Mouse (Mus musculus) hindbrain, embryonic 11.5 days (tissue): Measurements from ENCODE around the gene Tmem51. TPM values are rescaled to one million over a fixed set of nuclear protein-coding genes. Genes with fewer than 3 reads are reported as not detected.
"Not testable (repeated sequence)": the region's sequence is repeated elsewhere in the genome, so short reads cannot be mapped to it uniquely, and the experiment has no call there.

Experiments
- ATAC-seq: fragments of 200-750 bp; cut with Nextera tagmentation; 2 replicates; pipeline ENCODE4 v1.8.0; 2017; ENCODE audit warnings: mild to moderate bottlenecking, moderate TSS enrichment, moderate library complexity; ENCODE audit not compliant: low FRiP score
- DNase-seq: peaks from one replicate; pipeline ENCODE4 v3.0.0-alpha.2; 2015; ENCODE audit warnings: low spot score
- H3K27ac ChIP-seq: fragments of 300-500 bp; sonication (generic); 2 replicates; pipeline ENCODE4 v1.5.1; 2014; ENCODE audit warnings: mild to moderate bottlenecking, low read depth, low read length
- H3K27me3 ChIP-seq: fragments of 300-500 bp; sonication (generic); 2 replicates; pipeline ENCODE4 v1.6.1; 2014; ENCODE audit warnings: mild to moderate bottlenecking, low read length, moderate library complexity, mixed read lengths; ENCODE audit not compliant: control insufficient read depth, insufficient read depth
- H3K36me3 ChIP-seq: fragments of 300-500 bp; sonication (generic); 2 replicates; pipeline ENCODE4 v1.6.1; 2014; ENCODE audit warnings: mild to moderate bottlenecking, low read length, moderate library complexity, mixed read lengths; ENCODE audit not compliant: control insufficient read depth, insufficient read depth
- H3K4me1 ChIP-seq: fragments of 300-500 bp; sonication (generic); replicated peaks from 2 replicates; pipeline ENCODE4 v1.6.1; 2014; ENCODE audit warnings: low read length, mixed read lengths; ENCODE audit not compliant: control insufficient read depth, insufficient read depth
- H3K4me2 ChIP-seq: fragments of 300-500 bp; sonication (generic); replicated peaks from 2 replicates; pipeline ENCODE4 v1.6.1; 2014; ENCODE audit warnings: mild to moderate bottlenecking, low read depth, low read length
- H3K4me3 ChIP-seq: fragments of 300-500 bp; sonication (generic); 2 replicates; pipeline ENCODE4 v1.5.1; 2014; ENCODE audit warnings: low read depth, low read length
- H3K9ac ChIP-seq: fragments of 300-500 bp; sonication (generic); 2 replicates; pipeline ENCODE4 v1.6.1; 2014; ENCODE audit warnings: low read depth, low read length
- H3K9me3 ChIP-seq: fragments of 300-500 bp; sonication (generic); 2 replicates; pipeline ENCODE4 v1.6.1; 2016; ENCODE audit warnings: low read length; ENCODE audit not compliant: control insufficient read depth
- WGBS: fragments of 180-500 bp; shearing (Covaris S2); extraction: QIAGEN DNeasy Blood & Tissue Kit; methylation state at CpG from one replicate; pipeline ENCODE4 v1.1.7; 2014; 5-methylcytosine and 5-hydroxymethylcytosine counted together
- polyA plus RNA-seq: library from polyadenylated mRNA; unstranded; fragments of >200 nt; fragmentation: Nextera tagmentation; extraction: Ambion mirVana; gene quantifications from 2 replicates; pipeline ENCODE4 v1.2.1, GENCODE M21; 2014

The Tmem51 gene
- polyA plus RNA-seq, 1 experiment from 2014 or later, result 8.1 TPM

- Histone ChIP-seq H3K36me3 (no peaks in the 10 kb centered on the region), H3K9ac (no peak overlapping the region), H3K9me3 (no peaks in the 10 kb centered on the region), H3K27ac (no peak overlapping the region), H3K27me3 (peaks cover 7% of the 10 kb centered on the region), H3K4me2 (no peak overlapping the region), H3K4me1 (no peaks in the 10 kb centered on the region; the same call in 1 of the 2 replicates), H3K4me3 (no peak overlapping the region)
- ATAC-seq, result no peak
- WGBS, result 92% methylated on average over 13 of the region's 13 CpGs
- DNase-seq, result no peak
These were observed 72.9 kb downstream of the Tmem51 start for GRCm38 (mm10) chr4:142011236-142011635.

DNA sequence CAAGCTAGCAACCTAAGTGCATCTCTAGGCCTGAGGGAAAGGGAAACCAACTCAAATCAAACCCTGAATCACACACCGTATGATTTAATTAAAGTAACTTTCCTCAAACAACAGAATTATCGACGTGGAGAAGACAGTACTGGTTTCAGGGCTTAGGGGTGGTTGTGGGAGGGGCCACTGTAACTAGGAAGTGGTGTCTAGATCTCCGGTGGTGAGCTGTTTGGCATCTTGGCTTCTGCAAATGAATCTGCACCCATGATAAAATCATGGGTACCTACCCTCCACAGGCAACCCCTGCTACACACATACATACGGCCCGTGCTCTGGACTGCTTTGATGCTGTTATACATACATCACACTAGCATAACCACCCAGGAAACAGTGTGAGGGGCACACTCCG lies 73.7 kb downstream of the Tmem51 start:
- peaks cover 7% of the 10 kb centered on the region for H3K27me3 ChIP-seq
- DNase-seq (no peak), ATAC-seq (no peak)
- no peak overlapping the region for H3K9ac ChIP-seq
- H3K27ac ChIP-seq, result no peak overlapping the region
- WGBS, result 84% methylated on average over 7 of the region's 7 CpGs
- H3K4me2 ChIP-seq, result no peak overlapping the region
- H3K4me3 ChIP-seq, result no peak overlapping the region
- H3K9me3 ChIP-seq, result no peaks in the 10 kb centered on the region
- H3K36me3 ChIP-seq, result no peaks in the 10 kb centered on the region
- H3K4me1 ChIP-seq, result no peaks in the 10 kb centered on the region; the same call in 1 of the 2 replicates

DNA sequence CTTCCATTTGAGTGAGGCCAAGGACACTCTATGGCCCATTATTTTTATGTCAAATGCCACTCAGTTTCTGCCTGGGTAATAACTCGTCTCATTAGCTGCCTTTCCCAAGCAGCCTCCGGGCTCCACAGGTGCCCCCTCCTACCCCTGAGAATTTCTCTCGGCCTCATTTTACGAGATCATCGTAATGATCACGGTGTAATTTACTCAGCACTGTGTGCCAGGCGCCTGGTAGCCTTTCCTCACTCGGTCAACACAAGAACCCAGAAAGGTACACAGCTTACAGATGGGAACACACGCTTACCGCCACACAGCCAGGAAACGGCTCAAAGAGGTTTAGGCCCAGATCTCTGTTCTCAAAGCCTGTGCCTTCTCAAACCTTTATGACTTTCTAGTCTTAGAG lies 75.9 kb downstream of the Tmem51 start:
- H3K36me3 ChIP-seq, result no peaks in the 10 kb centered on the region
- H3K9me3 ChIP-seq, result no peaks in the 10 kb centered on the region
- 87% methylated on average over 11 of the region's 11 CpGs for WGBS
- no peak overlapping the region for H3K4me2 ChIP-seq
- H3K9ac ChIP-seq, result no peak overlapping the region
- H3K4me1 ChIP-seq, result no peaks in the 10 kb centered on the region
- no peaks in the 10 kb centered on the region for H3K27me3 ChIP-seq
- H3K27ac ChIP-seq, result no peak overlapping the region
- ATAC-seq, result no peak
- no peak for DNase-seq
- H3K4me3 ChIP-seq, result no peak overlapping the region

DNA sequence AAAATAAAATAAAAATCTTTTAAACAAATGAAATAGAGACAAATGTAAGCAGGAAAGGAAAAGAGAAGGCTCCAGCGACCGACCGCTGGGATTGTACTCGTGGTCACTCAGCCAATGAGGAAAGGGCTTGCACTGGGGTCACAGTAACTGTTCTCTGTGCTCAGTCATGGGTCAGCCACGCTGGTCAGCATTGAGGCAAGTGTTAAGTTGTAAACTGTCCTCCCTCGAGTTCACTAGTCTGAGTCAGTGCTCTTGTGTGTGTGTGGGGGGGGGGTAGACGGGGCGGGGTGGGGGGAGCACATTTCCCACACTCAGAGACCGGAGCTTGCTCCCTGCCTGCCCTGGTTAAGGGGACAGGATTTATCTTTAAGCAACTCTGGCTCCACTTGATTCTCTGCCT lies 83.5 kb downstream of the Tmem51 start:
- 62% methylated on average over 9 of the region's 9 CpGs for WGBS
- H3K27me3 ChIP-seq, result no peaks in the 10 kb centered on the region
- no peaks in the 10 kb centered on the region for H3K36me3 ChIP-seq
- 0 out of 2 replicates have a peak, but pooled peaks cover 2% of the 10 kb centered on the region for H3K4me1 ChIP-seq
- H3K4me3 ChIP-seq, result no peak overlapping the region
- ATAC-seq (no peak), DNase-seq (no peak)
- H3K9me3 ChIP-seq, result no peaks in the 10 kb centered on the region
- H3K4me2 ChIP-seq, result no peak overlapping the region
- no peak overlapping the region for H3K9ac ChIP-seq
- no peak overlapping the region for H3K27ac ChIP-seq

DNA sequence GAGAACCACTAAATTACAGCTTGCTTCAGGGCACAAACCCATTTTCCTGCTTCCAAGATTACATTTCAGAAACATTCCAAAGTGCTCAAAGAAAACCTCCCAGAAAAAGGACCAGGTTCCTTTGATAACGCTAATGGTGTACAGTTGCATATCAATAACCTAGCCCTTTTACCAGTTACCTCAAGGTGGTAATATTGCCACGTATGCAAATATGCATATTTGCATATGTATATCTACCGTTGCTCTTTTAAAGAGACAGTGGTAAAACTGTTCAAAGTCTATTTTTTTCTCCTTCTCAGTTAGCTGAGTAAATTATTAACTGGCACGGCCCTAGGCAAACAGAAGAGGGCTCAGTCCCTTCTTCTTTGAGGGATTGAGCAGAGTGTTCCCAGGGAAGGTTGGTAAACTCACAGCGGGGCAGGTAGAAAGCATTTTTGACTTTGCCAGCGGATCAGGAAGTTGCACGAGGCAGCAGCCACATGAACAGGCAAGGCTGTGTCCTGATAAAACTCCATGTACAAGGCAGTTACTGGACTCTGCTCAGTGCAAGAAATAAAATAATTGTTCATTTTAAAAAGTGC lies 84.5 kb downstream of the Tmem51 start:
- H3K36me3 ChIP-seq, result no peaks in the 10 kb centered on the region
- 57% methylated on average over 7 of the region's 7 CpGs for WGBS
- no peak overlapping the region for H3K27ac ChIP-seq
- ATAC-seq (no peak), DNase-seq (no peak)
- no peak overlapping the region for H3K9ac ChIP-seq
- no peaks in the 10 kb centered on the region for H3K9me3 ChIP-seq
- no peak overlapping the region for H3K4me2 ChIP-seq
- H3K27me3 ChIP-seq, result no peaks in the 10 kb centered on the region
- no peak overlapping the region for H3K4me3 ChIP-seq
- 0 out of 2 replicates have a peak, but pooled peaks cover 2% of the 10 kb centered on the region for H3K4me1 ChIP-seq

GRCm38 (mm10) chr4:141998282-141998821 lies 85.8 kb downstream of the Tmem51 start:
- DNase-seq, result peak; percentile 50
- Histone ChIP-seq H3K27me3 (no peaks in the 10 kb centered on the region), H3K9ac (peak overlapping the region; percentile 37; the same call in 1 of the 2 replicates), H3K27ac (no peak overlapping the region), H3K4me1 (0 out of 2 replicates have a peak, but pooled peaks cover 2% of the 10 kb centered on the region), H3K9me3 (no peaks in the 10 kb centered on the region), H3K4me3 (peak overlapping the region; percentile 29), H3K36me3 (no peaks in the 10 kb centered on the region), H3K4me2 (peak overlapping the region; percentile 48)
- 39% methylated on average over 11 of the region's 11 CpGs for WGBS
- ATAC-seq, result peak; percentile 89

- Histone ChIP-seq H3K4me1 (0 out of 2 replicates have a peak, but pooled peaks cover 2% of the 10 kb centered on the region), H3K36me3 (no peaks in the 10 kb centered on the region), H3K4me3 (no peak overlapping the region), H3K9me3 (no peaks in the 10 kb centered on the region), H3K27ac (no peak overlapping the region), H3K9ac (no peak overlapping the region), H3K4me2 (no peak overlapping the region), H3K27me3 (no peaks in the 10 kb centered on the region)
- DNase-seq (no peak), ATAC-seq (no peak)
- whole genome bisulfite sequencing, result 83% methylated on average over 3 of the region's 3 CpGs
These were observed 87.2 kb downstream of the Tmem51 start for GRCm38 (mm10) chr4:141996880-141997279.

- H3K4me2 ChIP-seq, result no peak overlapping the region
- no peak overlapping the region for H3K4me3 ChIP-seq
- DNase-seq (no peak), ATAC-seq (no peak)
- H3K4me1 ChIP-seq, result 0 out of 2 replicates have a peak, but pooled peaks cover 2% of the 10 kb centered on the region
- WGBS, result 88% methylated on average over 7 of the region's 7 CpGs
- H3K27me3 ChIP-seq, result no peaks in the 10 kb centered on the region
- H3K36me3 ChIP-seq, result no peaks in the 10 kb centered on the region
- no peak overlapping the region for H3K9ac ChIP-seq
- H3K27ac ChIP-seq, result no peak overlapping the region
- H3K9me3 ChIP-seq, result no peaks in the 10 kb centered on the region
These were observed 88.0 kb downstream of the Tmem51 start for GRCm38 (mm10) chr4:141996086-141996485.

GRCm38 (mm10) chr4:141994062-141994471 lies 90.0 kb downstream of the Tmem51 start:
- not testable (repeated sequence) for H3K4me3 ChIP-seq, DNase-seq, H3K9ac ChIP-seq, H3K4me1 ChIP-seq, H3K27ac ChIP-seq, H3K27me3 ChIP-seq, H3K4me2 ChIP-seq, ATAC-seq, H3K9me3 ChIP-seq, H3K36me3 ChIP-seq
- 65% methylated on average over 2 of the region's 2 CpGs for WGBS
